Mouse (Mus musculus): ENCODE measurements around the gene Gm45213.

DNA sequence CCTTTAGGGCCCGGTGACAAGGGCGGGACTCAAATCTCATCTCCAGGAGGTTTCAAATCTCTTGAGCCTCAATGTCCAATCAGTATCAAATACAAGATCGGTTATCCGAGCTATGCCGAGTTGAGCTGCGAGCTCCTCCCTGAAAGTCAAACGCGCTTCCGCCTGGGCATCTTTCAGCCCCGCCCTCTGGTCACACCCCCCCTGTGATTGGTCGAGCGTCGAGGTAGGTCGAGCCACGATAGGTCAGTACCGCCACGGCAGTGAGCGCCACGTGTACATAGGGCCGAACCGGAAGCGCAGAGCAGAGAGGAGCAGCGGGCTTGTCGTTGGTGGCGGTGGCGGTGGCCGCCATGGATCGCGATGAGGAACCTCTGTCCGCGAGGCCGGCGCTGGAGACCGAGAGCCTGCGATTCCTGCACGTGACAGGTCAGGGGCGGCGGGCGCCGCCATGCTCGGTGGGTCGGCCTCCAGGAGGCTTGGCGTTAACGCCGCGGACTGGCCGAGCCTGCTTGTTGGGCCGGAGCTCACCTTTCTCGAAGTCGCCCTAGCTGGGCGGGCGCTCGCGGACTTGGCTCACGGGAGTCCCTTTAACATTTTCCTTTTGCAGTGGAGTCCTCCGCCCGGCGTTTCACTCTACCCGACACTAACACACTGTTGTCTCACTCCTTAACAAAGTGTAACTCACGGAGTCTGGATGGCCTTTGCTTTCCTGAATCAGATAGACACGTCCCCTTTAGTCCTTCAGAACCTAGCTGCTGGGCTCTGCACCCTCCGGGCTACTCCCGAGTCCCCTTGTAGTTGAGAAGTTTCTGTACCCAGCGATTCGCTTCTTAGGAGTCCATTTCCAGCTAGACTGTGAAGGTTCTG is 36.2 kb downstream of the Gm45213 start, which contains the start of gene Selenos:
- TF ChIP-seq POLR2A (IDR thresholded peaks at IDR 0.05; ENCODE audit: low read depth, low read length) (peak; percentile 79), CTCF (conservative IDR thresholded peaks at IDR 0.05; ENCODE audit: insufficient read depth, insufficient read length, low read depth, low read length) (no peak)

Data from kidney, adult 2 months (tissue).